Mouse (Mus musculus) forebrain, embryonic 12.5 days (tissue): ENCODE results near the gene Nsun2. TPM values are rescaled to one million over a fixed set of nuclear protein-coding genes. Genes with fewer than 3 reads are reported as not detected.
A peak's percentile ranks its signal among the peaks of the same experiment; 100 is the strongest.

ENCODE experiments used
- ATAC-seq: fragments of 200-750 bp; cut with Nextera tagmentation; 2 replicates; pipeline ENCODE4 v1.8.0; 2017; ENCODE audit warnings: moderate TSS enrichment; ENCODE audit not compliant: low FRiP score
- H3K27ac ChIP-seq: fragments of 300-500 bp; sonication (generic); 2 replicates; pipeline ENCODE4 v1.5.1; 2016; ENCODE audit warnings: mild to moderate bottlenecking
- H3K27me3 ChIP-seq: fragments of 300-500 bp; sonication (generic); 2 replicates; pipeline ENCODE4 v1.6.1; 2016; ENCODE audit warnings: mild to moderate bottlenecking
- H3K36me3 ChIP-seq: fragments of 300-500 bp; sonication (generic); replicated peaks from 2 replicates; pipeline ENCODE4 v1.6.1; 2016; ENCODE audit warnings: mild to moderate bottlenecking
- H3K4me1 ChIP-seq: fragments of 300-500 bp; sonication (generic); 2 replicates; pipeline ENCODE4 v1.6.1; 2016
- H3K4me2 ChIP-seq: fragments of 300-500 bp; sonication (generic); 2 replicates; pipeline ENCODE4 v1.6.1; 2016; ENCODE audit warnings: mild to moderate bottlenecking, moderate library complexity
- H3K4me3 ChIP-seq: fragments of 300-500 bp; sonication (generic); replicated peaks from 2 replicates; pipeline ENCODE4 v1.5.1; 2016; ENCODE audit warnings: mild to moderate bottlenecking
- H3K9ac ChIP-seq: fragments of 300-500 bp; sonication (generic); 2 replicates; pipeline ENCODE4 v1.6.1; 2016; ENCODE audit warnings: mild to moderate bottlenecking
- H3K9me3 ChIP-seq: fragments of 300-500 bp; sonication (generic); 2 replicates; pipeline ENCODE4 v1.6.1; 2016
- WGBS: fragments of 180-500 bp; shearing (Covaris S2); methylation state at CpG from one replicate; pipeline ENCODE4 v1.1.7; 2016; 5-methylcytosine and 5-hydroxymethylcytosine counted together
- polyA plus RNA-seq: library from polyadenylated mRNA; unstranded; fragments of >200 nt; fragmentation: Nextera tagmentation; extraction: Ambion mirVana; gene quantifications from 2 replicates; pipeline ENCODE4 v1.2.1, GENCODE M21; 2016

The Nsun2 gene
- polyA plus RNA-seq, 1 experiment from 2014 or later = 107 TPM

- Histone ChIP-seq H3K9me3 (no peaks in the 10 kb centered on the region), H3K4me3 (no peak overlapping the region), H3K27me3 (peaks cover 24% of the 10 kb centered on the region), H3K36me3 (no peaks in the 10 kb centered on the region), H3K4me2 (no peak overlapping the region), H3K27ac (no peak overlapping the region), H3K4me1 (peaks cover 29% of the 10 kb centered on the region), H3K9ac (no peak overlapping the region)
- no peak for ATAC-seq
- WGBS = 31% methylated on average over 17 of the region's 17 CpGs
Measured at GRCm38 (mm10) chr13:69542571-69543352, 9.2 kb downstream of the Nsun2 start.

- H3K27ac ChIP-seq = no peak overlapping the region
- H3K9ac ChIP-seq = no peak overlapping the region
- H3K27me3 ChIP-seq = peaks cover 24% of the 10 kb centered on the region
- no peak overlapping the region for H3K4me3 ChIP-seq
- no peaks in the 10 kb centered on the region for H3K9me3 ChIP-seq
- H3K36me3 ChIP-seq = no peaks in the 10 kb centered on the region
- ATAC-seq = no peak
- 54% methylated on average over 12 of the region's 12 CpGs for WGBS
- no peak overlapping the region; the same call in 1 of the 2 replicates for H3K4me2 ChIP-seq
- H3K4me1 ChIP-seq = peaks cover 22% of the 10 kb centered on the region
Measured at GRCm38 (mm10) chr13:69543595-69543994, 10.0 kb downstream of the Nsun2 start.

GRCm38 (mm10) chr13:69545019-69545418, 11.5 kb downstream of the Nsun2 start:
- Histone ChIP-seq H3K27me3 (peaks cover 19% of the 10 kb centered on the region), H3K9ac (no peak overlapping the region), H3K27ac (no peak overlapping the region), H3K9me3 (no peaks in the 10 kb centered on the region), H3K4me1 (peaks cover 16% of the 10 kb centered on the region), H3K4me2 (no peak overlapping the region), H3K4me3 (no peak overlapping the region), H3K36me3 (no peaks in the 10 kb centered on the region)
- peak; percentile 53; the same call in 1 of the 2 replicates for ATAC-seq
- 21% methylated on average over 3 of the region's 3 CpGs for WGBS

- Histone ChIP-seq H3K4me3 (no peak overlapping the region), H3K9ac (no peak overlapping the region), H3K27me3 (peaks cover 19% of the 10 kb centered on the region), H3K9me3 (no peaks in the 10 kb centered on the region), H3K27ac (no peak overlapping the region), H3K4me1 (peaks cover 14% of the 10 kb centered on the region), H3K4me2 (no peak overlapping the region), H3K36me3 (no peaks in the 10 kb centered on the region)
- ATAC-seq = no peak
- WGBS = 60% methylated on average over 16 of the region's 16 CpGs
Measured at GRCm38 (mm10) chr13:69547488-69548180, 14.1 kb downstream of the Nsun2 start.

GRCm38 (mm10) chr13:69549980-69550379, 16.4 kb downstream of the Nsun2 start:
- no peaks in the 10 kb centered on the region for H3K9me3 ChIP-seq
- peaks cover 4% of the 10 kb centered on the region; the same call in 1 of the 2 replicates for H3K27me3 ChIP-seq
- no peak overlapping the region for H3K9ac ChIP-seq
- no peak overlapping the region for H3K4me2 ChIP-seq
- no peak overlapping the region for H3K4me3 ChIP-seq
- ATAC-seq = no peak
- WGBS = 51% methylated on average over 8 of the region's 8 CpGs
- no peak overlapping the region for H3K27ac ChIP-seq
- no peaks in the 10 kb centered on the region for H3K4me1 ChIP-seq
- no peaks in the 10 kb centered on the region for H3K36me3 ChIP-seq

- Histone ChIP-seq H3K9me3 (no peaks in the 10 kb centered on the region), H3K4me3 (no peak overlapping the region), H3K4me1 (no peaks in the 10 kb centered on the region), H3K27me3 (no peaks in the 10 kb centered on the region), H3K36me3 (no peaks in the 10 kb centered on the region), H3K27ac (no peak overlapping the region), H3K9ac (no peak overlapping the region), H3K4me2 (no peak overlapping the region)
- no peak for ATAC-seq
- WGBS = 83% methylated on average over 2 of the region's 2 CpGs
Measured at GRCm38 (mm10) chr13:69550831-69551230, 17.3 kb downstream of the Nsun2 start.

- WGBS = 26% methylated on average over 5 of the region's 5 CpGs
- Histone ChIP-seq H3K36me3 (no peaks in the 10 kb centered on the region), H3K27me3 (no peaks in the 10 kb centered on the region), H3K4me3 (no peak overlapping the region), H3K9ac (no peak overlapping the region), H3K27ac (no peak overlapping the region), H3K4me1 (no peaks in the 10 kb centered on the region), H3K4me2 (no peak overlapping the region), H3K9me3 (no peaks in the 10 kb centered on the region)
- no peak for ATAC-seq
Measured at GRCm38 (mm10) chr13:69553024-69553423, 19.5 kb downstream of the Nsun2 start.

GRCm38 (mm10) chr13:69554255-69554654, 20.7 kb downstream of the Nsun2 start:
- Histone ChIP-seq H3K36me3 (no peaks in the 10 kb centered on the region), H3K9me3 (no peaks in the 10 kb centered on the region), H3K4me2 (no peak overlapping the region), H3K4me1 (peaks cover 1% of the 10 kb centered on the region; the same call in 1 of the 2 replicates), H3K27ac (no peak overlapping the region), H3K9ac (no peak overlapping the region), H3K27me3 (no peaks in the 10 kb centered on the region), H3K4me3 (no peak overlapping the region)
- ATAC-seq = no peak
- WGBS = 85% methylated on average over 9 of the region's 9 CpGs

GRCm38 (mm10) chr13:69555045-69555444, 21.5 kb downstream of the Nsun2 start:
- H3K4me3 ChIP-seq = no peak overlapping the region
- H3K36me3 ChIP-seq = no peaks in the 10 kb centered on the region
- no peak for ATAC-seq
- H3K9me3 ChIP-seq = no peaks in the 10 kb centered on the region
- H3K27ac ChIP-seq = no peak overlapping the region
- H3K4me1 ChIP-seq = peaks cover 9% of the 10 kb centered on the region
- H3K4me2 ChIP-seq = no peak overlapping the region
- no peak overlapping the region for H3K9ac ChIP-seq
- WGBS = 34% methylated on average over 8 of the region's 8 CpGs
- no peaks in the 10 kb centered on the region for H3K27me3 ChIP-seq

GRCm38 (mm10) chr13:69555957-69556482, 22.5 kb downstream of the Nsun2 start:
- H3K9ac ChIP-seq = no peak overlapping the region
- H3K27ac ChIP-seq = no peak overlapping the region
- H3K4me3 ChIP-seq = no peak overlapping the region
- H3K36me3 ChIP-seq = no peaks in the 10 kb centered on the region
- no peak overlapping the region for H3K4me2 ChIP-seq
- no peaks in the 10 kb centered on the region for H3K9me3 ChIP-seq
- no peaks in the 10 kb centered on the region for H3K27me3 ChIP-seq
- 87% methylated on average over 6 of the region's 6 CpGs for WGBS
- ATAC-seq = no peak
- peaks cover 10% of the 10 kb centered on the region for H3K4me1 ChIP-seq

- Histone ChIP-seq H3K36me3 (no peaks in the 10 kb centered on the region), H3K4me1 (peaks cover 10% of the 10 kb centered on the region), H3K9ac (no peak overlapping the region), H3K4me3 (no peak overlapping the region), H3K27me3 (no peaks in the 10 kb centered on the region), H3K4me2 (no peak overlapping the region), H3K9me3 (no peaks in the 10 kb centered on the region), H3K27ac (no peak overlapping the region)
- ATAC-seq = no peak
Measured at GRCm38 (mm10) chr13:69556728-69557127, 23.2 kb downstream of the Nsun2 start.

- H3K9me3 ChIP-seq = no peaks in the 10 kb centered on the region
- H3K36me3 ChIP-seq = no peaks in the 10 kb centered on the region
- 85% methylated on average over 6 of the region's 6 CpGs for WGBS
- no peak overlapping the region for H3K27ac ChIP-seq
- H3K9ac ChIP-seq = no peak overlapping the region
- H3K27me3 ChIP-seq = no peaks in the 10 kb centered on the region
- no peak for ATAC-seq
- H3K4me3 ChIP-seq = no peak overlapping the region
- H3K4me2 ChIP-seq = no peak overlapping the region
- peaks cover 10% of the 10 kb centered on the region for H3K4me1 ChIP-seq
Measured at GRCm38 (mm10) chr13:69558098-69558660, 24.6 kb downstream of the Nsun2 start.
